Mouse (Mus musculus) embryo, embryonic 11 days (tissue): Measurements from ENCODE around the gene Cutc.

Experiments
- DNase-seq: peaks from one replicate; pipeline ENCODE4 v3.0.0-alpha.2; 2015

Gene Cutc

DNA sequence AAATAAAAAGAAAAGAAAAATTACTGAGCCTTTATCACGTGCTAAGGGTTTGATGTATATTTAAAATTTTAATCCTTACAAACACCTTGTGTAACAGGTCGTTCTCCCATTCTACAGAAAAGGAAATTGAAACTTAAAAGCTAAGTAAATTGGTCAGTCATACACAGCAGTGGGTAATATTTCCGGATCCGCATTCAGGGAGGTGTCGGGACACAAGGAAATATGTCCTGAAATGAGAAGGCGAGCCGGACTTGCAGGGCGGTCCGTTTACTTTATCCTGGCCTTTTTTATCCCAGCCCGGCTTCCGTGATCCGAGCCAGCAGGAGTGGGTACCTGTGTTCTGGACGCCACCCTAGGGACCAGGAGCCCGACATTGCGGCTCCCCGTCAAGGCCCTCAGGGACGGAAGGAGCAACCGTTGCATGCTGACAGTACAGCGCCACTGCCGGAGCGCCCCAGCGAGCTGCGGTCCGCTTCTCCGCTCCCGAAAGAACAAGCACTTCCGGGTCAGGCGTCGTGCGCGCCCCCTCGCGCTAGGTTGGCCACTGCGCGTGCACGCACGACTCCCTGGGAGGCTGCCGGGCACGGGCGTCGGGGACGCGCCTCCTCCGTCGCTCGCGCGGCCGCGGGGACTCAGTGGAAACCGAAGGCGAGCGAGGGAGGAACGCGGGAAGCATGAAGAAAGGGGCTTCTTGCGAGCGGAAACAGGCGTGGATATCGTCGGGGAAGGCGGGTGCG is at the start of gene Cutc, which contains the start of gene Cox15:
Gene Cutc (plus strand): TSS at position 508 of the 737 bp plus-strand sequence.
Gene Cox15 (minus strand): TSS at position 512 of the 737 bp plus-strand sequence.
- DNase-seq, result peak; percentile 99

DNA sequence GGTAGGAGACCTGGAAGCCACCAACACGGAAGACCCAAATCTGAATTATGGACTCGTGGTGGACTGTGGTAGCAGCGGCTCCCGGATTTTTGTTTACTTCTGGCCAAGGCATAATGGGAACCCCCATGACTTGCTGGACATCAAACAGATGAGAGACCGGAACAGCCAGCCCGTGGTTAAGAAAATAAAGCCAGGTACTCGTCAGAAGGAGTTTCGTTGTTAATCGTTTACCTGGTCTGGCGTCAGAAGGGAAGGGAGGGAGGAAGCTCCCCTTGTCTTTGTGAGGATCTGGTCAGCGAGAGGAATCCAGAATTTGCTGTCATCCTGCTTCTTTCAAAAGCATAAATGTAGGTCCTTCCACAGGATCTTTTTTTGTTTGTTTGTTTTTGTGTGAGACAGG is 48.6 kb upstream of the Cutc start:
- no peak for DNase-seq

DNA sequence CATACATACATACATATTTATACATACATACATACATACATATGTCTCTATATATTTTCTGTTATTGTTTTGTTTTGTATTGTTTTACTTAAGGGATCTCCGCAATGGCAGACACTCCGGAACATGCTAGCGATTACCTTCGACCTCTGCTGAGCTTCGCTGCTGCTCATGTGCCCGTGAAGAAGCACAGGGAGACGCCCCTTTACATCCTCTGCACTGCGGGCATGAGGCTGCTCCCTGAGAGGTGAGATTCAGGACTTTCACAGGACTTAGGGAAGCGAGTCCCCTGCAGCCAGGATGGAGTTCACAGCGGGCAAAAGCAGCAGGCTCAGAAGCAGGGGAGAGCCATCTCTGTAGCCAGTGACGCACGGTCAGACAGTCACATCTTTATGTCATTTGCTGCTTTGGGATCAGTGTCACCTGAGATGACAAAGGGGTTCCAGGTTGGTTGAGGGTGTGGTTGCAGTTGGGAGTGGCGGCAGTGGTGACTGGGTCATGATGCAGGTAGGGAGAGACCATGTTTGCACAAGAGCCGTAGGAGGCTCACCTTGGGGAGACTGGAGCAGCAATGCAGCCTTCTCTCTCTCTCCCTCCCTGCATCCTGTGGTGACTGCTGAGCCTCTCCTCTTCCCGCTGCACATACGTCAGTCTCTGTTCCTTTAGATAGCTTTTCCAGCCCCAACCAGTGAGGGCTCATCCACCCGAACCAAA is 47.9 kb upstream of the Cutc start:
- DNase-seq, result no peak

DNA sequence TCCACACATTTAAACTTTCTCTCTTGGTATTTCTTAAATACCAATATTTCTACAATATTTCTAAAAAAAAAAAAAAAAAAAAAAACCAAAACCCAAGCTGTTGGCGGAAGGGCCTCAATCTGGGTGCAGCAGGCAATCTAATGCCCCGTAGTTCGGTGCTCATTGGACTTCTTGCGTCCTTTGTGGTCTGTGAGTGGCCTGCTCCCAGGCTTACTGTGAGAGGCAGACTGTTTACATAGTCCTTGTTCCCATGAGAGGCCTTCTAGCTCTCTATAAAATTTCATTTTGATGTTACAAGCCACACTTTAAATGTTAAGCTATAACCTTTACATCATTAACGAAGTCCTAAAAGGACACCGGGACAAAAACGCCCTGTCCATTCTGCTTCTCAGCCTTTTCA is 44.6 kb upstream of the Cutc start:
- no peak for DNase-seq

DNA sequence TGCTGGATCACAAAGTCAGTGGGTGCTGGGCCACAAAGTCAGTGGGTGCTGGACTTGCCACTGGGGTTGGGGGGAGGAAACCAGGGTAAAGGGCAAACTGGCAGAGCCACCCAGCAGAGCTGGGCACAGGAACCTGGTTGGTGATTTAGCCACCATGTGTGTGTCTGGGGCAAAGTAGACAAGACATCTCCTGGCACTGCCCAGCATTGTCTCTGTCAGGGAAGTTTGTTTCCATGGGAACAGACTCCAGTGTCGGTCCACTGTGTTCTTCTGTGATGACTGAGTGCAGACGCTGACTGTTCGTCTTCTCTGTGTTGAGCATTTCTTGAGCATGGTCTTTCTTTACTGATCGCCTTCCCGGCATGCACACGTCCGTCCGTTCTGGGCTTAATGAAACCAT is 43.5 kb upstream of the Cutc start:
- DNase-seq, result no peak

DNA sequence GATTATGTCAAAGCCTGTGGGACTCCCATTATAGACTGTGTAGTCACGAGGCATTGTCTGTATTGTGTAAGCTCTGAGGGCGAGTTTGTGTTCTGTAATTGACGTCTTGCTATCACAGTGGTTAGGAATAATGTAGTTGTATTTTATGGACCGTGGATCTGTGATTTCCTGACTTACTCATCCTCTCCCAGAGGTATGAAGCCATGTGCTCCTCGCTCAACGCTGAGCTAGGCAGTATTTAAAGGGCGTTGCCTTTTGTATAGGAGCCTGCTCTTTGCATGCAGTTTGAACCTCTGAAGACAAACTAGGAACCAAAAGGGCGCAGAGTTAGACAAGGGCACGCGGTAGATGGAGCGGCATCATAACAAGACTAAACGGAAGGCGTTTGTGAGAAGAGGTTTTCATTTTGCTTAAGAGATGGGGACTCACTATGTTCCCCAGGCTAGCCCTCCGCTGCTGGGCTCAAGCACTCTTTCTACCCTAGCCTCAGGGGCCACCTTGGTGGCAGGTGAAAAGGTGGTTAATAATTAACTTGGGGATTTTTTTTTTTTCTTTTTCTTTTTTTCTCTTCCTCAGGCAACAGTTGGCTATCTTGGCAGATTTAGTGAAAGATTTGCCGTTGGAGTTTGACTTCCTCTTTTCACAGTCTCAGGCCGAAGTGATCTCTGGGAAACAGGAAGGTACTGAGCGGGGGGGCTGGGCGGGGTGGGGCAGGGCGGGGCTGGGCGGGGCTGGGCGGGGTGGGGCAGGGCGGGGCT is 41.5 kb upstream of the Cutc start:
- DNase-seq, result no peak

DNA sequence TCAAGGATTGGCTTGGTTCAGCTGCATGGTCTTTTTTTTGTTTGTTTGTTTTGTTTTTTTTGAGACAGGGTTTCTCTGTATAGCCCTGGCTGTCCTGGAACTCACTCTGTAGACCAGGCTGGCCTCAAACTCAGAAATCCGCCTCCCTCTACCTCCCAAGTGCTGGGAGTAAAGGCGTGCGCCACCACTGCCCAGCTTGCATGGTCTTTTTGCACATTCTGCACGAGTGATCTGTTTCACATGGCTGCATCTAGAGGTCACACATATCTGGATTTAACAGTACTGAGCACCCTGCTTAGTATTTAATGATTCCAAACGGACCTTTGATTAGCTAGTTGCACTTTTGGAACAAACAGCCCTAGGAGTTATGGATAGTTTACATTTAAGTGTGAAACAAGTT is 40.8 kb upstream of the Cutc start:
- no peak for DNase-seq

DNA sequence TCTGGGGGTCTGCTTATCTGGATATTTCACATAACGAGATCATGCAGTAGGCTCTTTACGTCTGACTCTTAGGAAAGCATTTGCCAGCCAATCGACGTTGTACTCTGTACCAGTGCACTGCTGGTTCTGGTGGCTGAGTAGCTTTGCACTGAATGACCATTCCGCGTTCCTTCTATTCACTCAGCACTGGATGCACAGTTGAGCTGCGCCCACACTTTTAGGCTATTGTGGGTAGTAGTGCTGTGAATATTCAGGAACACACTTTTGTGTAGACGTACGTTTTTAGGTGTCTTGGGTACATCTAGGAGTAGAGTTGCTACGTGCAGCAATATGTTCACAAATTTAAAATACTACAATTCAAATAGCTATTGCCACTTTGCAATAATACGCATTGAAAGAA is 32.7 kb upstream of the Cutc start:
- DNase-seq, result no peak

DNA sequence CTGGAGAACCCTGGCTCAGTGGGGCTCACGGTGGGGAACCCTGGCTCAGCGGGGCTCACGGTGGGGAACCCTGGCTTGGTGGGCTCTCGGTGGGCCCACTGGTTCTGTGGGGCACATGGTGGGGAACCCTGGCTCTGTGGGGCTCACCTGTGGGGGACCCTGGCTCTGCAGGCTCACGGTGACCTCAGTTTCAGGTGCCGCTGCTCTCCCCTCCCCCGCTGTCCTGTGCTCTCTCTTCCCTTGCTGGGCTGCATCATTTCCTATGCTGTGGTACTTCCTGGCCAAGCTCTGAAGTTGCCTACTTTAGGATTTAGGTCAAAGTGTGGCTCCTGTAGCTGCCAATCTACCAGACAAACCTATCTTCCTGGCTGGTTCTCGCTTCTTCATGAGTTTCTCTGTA is 29.9 kb upstream of the Cutc start:
- DNase-seq, result no peak

DNA sequence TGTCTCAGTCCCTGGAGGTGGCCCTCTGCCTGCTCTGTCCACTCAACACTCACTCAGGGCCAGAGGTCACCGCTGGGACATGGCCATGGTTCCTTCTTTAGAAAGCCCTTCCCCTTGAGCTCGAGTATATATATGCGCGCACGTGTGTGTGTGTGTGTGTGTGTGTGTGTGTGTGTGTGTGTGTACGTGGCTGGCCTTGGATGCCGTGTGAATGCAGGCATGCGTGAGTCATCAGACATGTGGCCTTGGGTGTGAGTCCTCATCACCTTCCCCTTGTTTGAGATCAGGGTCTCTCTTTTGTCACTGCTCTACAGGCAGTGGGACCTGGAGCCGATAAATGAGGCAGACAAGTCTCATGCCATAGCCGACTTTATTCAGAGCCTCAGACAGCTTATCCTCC is 29.3 kb upstream of the Cutc start:
- no peak for DNase-seq

DNA sequence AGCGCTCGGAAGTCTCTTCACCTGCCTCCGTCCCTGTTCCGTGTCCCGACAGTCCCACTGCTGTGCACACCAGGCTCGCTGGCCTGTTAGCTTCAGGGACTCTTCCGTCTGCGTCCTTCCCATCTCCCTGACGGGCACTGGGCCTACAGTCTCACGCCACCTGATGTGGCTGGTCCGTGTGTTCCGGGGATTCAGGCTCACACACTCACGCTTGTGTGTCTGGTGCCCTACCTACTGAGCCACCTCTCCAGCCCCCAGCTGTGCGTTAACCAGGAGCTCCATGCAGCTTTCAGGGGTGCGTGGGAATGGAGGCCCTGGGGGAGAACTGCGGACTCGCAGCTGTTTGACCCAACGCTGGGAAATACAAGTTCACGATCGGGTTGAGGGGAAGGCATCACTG is 28.6 kb upstream of the Cutc start:
- DNase-seq, result no peak

DNA sequence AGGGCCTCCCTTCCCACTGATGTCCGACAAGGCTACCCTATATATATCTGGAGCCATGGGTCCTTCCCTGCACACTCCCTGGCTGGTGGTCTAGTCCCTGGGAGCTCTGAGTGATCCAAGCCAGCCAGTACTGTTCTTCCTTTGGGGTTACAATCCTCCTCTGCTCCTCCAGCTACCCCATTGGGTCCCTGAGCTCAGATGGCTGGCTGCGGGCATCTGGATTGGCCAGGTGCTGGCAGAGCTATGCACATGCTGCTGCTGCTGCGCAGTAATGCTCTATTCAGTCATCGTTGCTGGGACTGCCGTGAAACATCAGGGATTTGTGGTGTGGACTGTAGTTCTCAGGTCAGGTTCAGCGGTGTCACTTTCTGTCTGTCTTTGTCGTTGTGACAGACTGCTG is 28.0 kb upstream of the Cutc start:
- DNase-seq, result no peak

DNA sequence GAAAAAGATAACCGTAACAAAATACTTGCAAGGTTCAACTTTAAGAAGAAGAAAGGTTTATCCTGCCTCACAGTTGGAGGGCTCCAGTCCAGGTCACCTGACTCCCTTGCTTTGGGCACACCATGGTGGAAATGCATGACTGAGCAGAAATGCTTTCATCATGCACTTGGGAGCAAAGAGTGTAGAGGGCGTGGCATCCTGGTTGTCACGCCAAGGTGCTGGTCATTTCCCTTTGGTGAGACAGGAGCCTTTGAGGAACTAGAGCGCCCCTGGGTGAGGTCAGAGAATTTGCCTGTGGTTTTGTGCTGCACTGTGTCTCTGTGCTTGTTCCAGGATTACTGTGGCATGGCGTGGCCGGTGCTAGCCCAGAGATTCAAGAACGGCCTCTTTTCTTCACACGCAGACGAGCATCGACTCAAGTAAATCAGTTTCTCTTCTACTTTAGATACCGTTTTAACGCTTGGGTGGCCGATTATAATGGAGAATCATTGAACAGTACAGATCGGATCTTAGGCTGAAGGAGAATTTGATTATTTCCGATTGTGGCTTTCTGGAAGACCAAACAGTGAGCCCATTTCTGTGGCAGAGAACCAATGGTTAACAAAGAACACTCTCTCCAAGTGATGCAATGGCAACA is 26.2 kb upstream of the Cutc start:
- no peak for DNase-seq

DNA sequence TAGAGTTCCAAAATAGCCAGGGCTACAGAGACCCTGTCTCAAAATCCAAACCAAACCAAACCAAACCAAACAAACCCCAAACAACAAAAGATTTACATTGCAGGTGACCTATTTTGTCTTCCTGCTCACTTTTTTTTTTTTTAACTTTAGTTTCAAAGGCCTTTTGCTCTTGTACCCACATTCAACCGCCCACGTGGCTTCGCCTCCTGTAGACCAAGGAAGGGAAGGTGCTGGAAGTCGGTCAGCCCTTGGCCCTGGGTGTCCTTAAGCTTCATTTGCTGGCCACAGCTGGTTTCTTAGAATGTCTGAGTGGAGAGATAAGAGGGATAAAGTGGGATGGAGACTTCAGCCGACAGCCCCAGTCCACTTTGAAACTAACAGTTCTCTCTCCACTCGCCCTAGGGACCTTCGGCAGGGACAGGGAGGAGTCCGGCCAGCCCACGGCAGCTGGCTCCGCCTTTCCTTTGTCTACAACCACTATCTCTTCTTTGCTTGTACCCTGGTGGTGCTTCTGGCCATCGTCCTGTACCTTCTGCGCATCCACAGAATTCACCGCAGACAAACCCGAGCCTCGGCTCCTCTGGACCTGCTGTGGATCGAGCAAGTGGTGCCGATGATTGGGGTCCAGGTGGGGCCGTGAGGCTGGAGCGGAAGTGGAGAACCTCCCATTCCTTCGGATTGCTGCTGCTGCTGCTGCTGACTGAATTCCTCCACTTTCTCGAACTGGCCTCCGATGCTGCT is 23.3 kb upstream of the Cutc start:
- peak; percentile 42 for DNase-seq

DNA sequence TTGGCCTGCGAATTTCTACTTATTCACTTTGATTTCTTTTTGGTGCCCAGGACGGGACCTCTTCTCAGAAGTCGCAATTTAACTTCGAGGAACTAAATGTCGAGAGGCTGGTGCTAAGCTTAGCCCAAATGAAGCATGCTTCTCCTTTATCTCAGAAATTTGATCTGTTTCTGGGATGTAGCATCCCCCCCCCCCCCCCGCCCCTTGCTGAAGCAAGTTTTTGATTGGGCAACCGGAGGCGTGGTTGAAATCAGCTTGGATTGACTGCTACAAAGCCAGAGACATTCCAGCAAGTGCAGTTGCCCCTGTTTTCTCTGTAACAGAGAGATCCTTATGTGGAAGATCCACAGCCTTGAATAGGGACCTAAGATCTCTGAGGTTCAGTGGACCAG is 22.8 kb upstream of the Cutc start:
- peak; percentile 51 for DNase-seq

DNA sequence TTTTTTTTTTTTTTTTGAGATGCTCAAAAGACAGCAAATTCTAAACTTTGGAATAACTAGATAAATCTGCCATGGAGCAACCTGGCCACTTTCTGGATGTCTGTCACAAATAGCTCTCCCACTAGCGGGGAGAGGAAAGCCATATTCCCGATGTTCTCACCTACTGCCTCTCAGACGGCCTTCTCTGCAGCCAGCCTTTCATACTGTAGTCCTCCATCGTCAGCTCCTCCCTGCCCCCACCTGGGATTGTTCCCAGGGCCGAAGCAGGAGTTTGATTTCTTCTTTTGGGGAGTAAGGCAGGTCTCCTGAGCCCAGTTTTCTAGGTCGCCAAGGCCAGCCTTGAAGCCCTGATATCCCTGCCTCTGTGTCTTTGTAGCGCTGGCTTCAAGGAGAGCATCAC is 21.6 kb upstream of the Cutc start:
- DNase-seq, result no peak

DNA sequence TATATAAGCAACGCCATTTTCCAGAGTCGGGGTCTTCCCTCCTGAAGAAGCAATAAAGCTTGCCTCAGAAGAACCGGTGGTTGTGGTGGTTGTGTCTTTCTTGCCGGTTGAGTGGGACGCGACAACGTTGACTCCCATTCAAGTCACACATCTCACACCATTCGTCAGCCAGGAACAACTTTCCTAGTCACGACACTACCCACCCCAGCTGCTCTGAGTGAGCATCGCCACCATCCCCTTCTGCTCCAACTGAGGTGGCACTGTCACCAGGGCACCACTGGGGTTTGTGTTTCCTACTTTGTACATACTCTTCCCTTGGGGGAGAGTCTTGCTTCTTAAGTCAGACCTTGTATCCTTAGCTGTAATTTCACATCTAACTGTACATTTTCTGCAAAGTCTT is 14.4 kb upstream of the Cutc start:
- DNase-seq, result no peak

DNA sequence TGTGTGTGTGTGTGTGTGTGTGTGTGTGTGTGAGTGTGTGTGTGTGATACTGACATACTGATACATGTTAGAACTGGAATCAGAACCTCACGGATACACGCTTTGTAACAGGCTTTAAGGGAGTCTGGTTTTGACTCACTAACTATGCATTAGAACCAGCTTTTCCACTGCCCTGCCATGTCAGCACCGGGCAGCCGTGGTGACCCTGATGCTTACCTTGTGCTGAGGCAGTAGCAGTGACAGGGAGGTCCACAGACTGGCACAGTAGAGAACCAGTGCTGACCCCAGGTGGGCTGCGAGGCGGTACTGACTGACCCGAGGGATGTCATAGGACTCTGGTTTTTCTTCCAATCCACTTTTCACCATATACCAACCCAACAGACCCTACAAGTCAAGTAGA is 9.4 kb upstream of the Cutc start:
- DNase-seq, result no peak

DNA sequence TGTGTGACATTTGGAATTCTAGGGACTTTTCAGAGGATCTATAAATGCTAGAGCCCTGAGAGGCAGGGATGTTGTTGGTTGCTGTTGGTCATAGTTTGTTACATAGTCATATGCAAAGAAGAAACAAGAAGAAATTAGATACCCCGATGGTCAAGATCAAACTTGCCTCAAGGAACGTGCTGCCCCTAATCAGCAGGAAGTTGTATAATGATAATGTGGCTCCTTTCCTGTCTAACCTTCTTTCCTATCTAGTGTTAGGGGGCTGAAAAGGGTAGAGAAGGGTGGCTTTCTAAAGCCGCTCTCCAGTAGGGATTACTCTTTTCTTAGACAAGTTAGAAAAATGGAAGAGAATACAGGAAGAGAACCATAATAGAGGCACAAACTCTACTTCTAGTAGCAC is 7.1 kb upstream of the Cutc start:
- DNase-seq, result no peak

DNA sequence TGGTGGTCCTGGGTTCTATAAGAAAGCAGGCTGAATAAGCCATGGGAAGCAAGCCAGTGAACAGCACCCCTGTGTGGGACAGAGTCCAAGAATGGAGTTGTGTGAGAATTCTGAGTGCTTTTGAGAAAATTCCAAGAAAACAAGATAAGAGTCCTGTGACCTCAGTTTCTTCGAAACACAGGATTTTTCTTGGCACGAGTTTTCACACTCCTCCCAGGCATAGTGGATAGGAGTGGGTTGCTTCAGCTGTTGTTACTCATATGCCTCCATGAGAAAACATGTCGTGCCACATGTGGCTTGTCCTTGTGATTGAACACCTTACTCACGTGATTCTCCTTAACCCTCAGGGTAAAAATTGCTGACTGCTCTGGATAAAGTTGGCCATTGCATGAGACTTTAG is 4.9 kb upstream of the Cutc start:
- no peak for DNase-seq

DNA sequence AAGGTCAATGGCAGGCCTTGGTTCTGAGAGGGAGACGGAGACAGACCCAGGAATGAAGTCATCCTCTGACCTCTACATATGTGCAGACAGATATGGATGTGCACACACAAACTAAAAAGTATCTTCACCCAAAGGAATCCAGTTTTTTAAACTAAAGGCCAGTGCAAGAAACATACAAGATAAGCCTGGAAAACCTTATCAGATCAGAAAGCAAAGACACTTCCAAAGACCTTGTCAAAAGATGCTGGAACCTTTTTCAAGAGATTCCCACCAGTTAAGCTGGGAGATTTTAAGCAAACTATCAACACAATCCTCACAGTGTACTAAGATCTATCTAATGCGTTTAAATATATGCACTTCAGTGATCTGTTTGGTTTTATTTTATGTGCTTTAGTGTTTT is 2.8 kb upstream of the Cutc start:
- no peak for DNase-seq

DNA sequence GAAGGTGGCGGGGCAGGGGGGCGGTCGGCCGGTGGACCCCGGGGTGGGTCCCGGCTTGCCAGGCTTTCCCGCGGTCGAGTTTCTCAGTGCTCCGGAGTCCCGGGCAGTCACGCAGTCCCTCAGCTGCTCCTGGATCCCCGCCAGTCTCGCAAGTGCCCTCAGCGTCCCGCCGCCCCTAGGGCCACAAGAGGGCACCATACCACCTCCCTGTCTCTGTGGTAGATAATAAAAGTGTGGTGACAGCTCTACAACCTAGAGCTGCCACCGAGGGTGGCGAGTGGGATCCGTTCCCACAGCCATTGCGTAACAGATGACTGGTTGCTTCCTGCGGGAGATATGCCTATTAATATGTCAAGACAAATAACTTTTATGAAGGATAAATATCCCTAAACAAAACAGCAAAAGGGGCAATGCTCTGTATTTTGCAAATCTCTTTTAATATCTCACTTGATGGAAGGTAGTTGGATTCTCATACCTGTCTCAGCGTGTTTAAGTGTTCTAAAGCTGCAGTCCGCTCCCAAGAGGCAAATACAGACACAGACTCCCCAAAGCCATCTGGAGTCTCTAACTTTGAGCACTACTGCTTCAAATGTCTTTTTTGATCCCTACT is 535 bp downstream of the Cutc start:
- peak; percentile 87 for DNase-seq
